Mouse (Mus musculus) neural tube, embryonic 13.5 days (tissue): ENCODE data around the gene Tmem106c. TPM values are rescaled to one million over a fixed set of nuclear protein-coding genes. Genes with fewer than 3 reads are reported as not detected.
A peak's percentile ranks its signal among the peaks of the same experiment; 100 is the strongest.

Source experiments
- ATAC-seq: fragments of 200-750 bp; cut with Nextera tagmentation; 2 replicates; pipeline ENCODE4 v1.8.0; 2017; ENCODE audit warnings: low read depth, mild to moderate bottlenecking, moderate TSS enrichment, moderate library complexity
- H3K27ac ChIP-seq: fragments of 300-500 bp; sonication (generic); replicated peaks from 2 replicates; pipeline ENCODE4 v1.5.1; 2015; ENCODE audit warnings: moderate library complexity, mild to moderate bottlenecking, inconsistent platforms
- H3K27me3 ChIP-seq: fragments of 300-500 bp; sonication (generic); 2 replicates; pipeline ENCODE4 v1.6.1; 2015; ENCODE audit warnings: mild to moderate bottlenecking, inconsistent platforms
- H3K36me3 ChIP-seq: fragments of 300-500 bp; sonication (generic); 2 replicates; pipeline ENCODE4 v1.6.1; 2015; ENCODE audit warnings: mild to moderate bottlenecking, inconsistent platforms
- H3K4me1 ChIP-seq: fragments of 300-500 bp; sonication (generic); replicated peaks from 2 replicates; pipeline ENCODE4 v1.6.1; 2015; ENCODE audit warnings: inconsistent platforms
- H3K4me2 ChIP-seq: fragments of 300-500 bp; sonication (generic); 2 replicates; pipeline ENCODE4 v1.6.1; 2015; ENCODE audit warnings: inconsistent platforms, mild to moderate bottlenecking, moderate library complexity
- H3K4me3 ChIP-seq: fragments of 300-500 bp; sonication (generic); 2 replicates; pipeline ENCODE4 v1.5.1; 2015; ENCODE audit warnings: mild to moderate bottlenecking, inconsistent platforms
- H3K9ac ChIP-seq: fragments of 300-500 bp; sonication (generic); 2 replicates; pipeline ENCODE4 v1.6.1; 2015; ENCODE audit warnings: moderate library complexity, mild to moderate bottlenecking, inconsistent platforms
- H3K9me3 ChIP-seq: fragments of 300-500 bp; sonication (generic); 2 replicates; pipeline ENCODE4 v1.6.1; 2016; ENCODE audit warnings: inconsistent platforms
- WGBS: fragments of 180-500 bp; shearing (Covaris S2); methylation state at CpG from one replicate; pipeline ENCODE4 v1.1.7; 2015; 5-methylcytosine and 5-hydroxymethylcytosine counted together
- polyA plus RNA-seq: library from polyadenylated mRNA; unstranded; fragments of >200 nt; fragmentation: Nextera tagmentation; extraction: Ambion mirVana; gene quantifications from 2 replicates; pipeline ENCODE4 v1.2.1, GENCODE M21; 2015

Tmem106c gene
- polyA plus RNA-seq, 1 experiment from 2014 or later = 45.0 TPM

- WGBS = 93% methylated on average over 2 of the region's 2 CpGs
Observed at GRCm38 (mm10) chr15:97940088-97940487, 23.9 kb upstream of the Tmem106c start.

GRCm38 (mm10) chr15:97941306-97941705, 22.7 kb upstream of the Tmem106c start:
- Histone ChIP-seq H3K9me3 (no peaks in the 10 kb centered on the region), H3K27me3 (no peaks in the 10 kb centered on the region), H3K9ac (no peak overlapping the region), H3K4me1 (no peaks in the 10 kb centered on the region), H3K27ac (no peak overlapping the region), H3K36me3 (no peaks in the 10 kb centered on the region), H3K4me2 (no peak overlapping the region), H3K4me3 (no peak overlapping the region)
- ATAC-seq = no peak
- WGBS = 91% methylated on average over 2 of the region's 2 CpGs

More at GRCm38 (mm10) chr15:97940088-97940487, 23.9 kb upstream of the Tmem106c start:
- H3K9ac ChIP-seq = no peak overlapping the region
- no peaks in the 10 kb centered on the region for H3K27me3 ChIP-seq
- ATAC-seq = no peak
- H3K4me1 ChIP-seq = no peaks in the 10 kb centered on the region
- H3K4me2 ChIP-seq = no peak overlapping the region
- H3K36me3 ChIP-seq = no peaks in the 10 kb centered on the region
- H3K27ac ChIP-seq = no peak overlapping the region
- H3K4me3 ChIP-seq = no peak overlapping the region
- no peaks in the 10 kb centered on the region for H3K9me3 ChIP-seq

- H3K36me3 ChIP-seq = no peaks in the 10 kb centered on the region
- no peak overlapping the region for H3K9ac ChIP-seq
- no peaks in the 10 kb centered on the region for H3K4me1 ChIP-seq
- no peak overlapping the region for H3K4me3 ChIP-seq
- WGBS = 85% methylated on average over 8 of the region's 8 CpGs
- ATAC-seq = no peak
- no peak overlapping the region for H3K27ac ChIP-seq
- H3K27me3 ChIP-seq = no peaks in the 10 kb centered on the region
- no peak overlapping the region for H3K4me2 ChIP-seq
- H3K9me3 ChIP-seq = no peaks in the 10 kb centered on the region
Observed at GRCm38 (mm10) chr15:97942538-97942937, 21.5 kb upstream of the Tmem106c start.

- no peak for ATAC-seq
- 88% methylated on average over 8 of the region's 8 CpGs for WGBS
- H3K36me3 ChIP-seq = no peaks in the 10 kb centered on the region
Observed at GRCm38 (mm10) chr15:97943356-97943755, 20.6 kb upstream of the Tmem106c start.

GRCm38 (mm10) chr15:97944919-97945574, 19.0 kb upstream of the Tmem106c start:
- Histone ChIP-seq H3K9me3 (no peaks in the 10 kb centered on the region), H3K27ac (no peak overlapping the region), H3K36me3 (no peaks in the 10 kb centered on the region), H3K9ac (no peak overlapping the region), H3K4me3 (no peak overlapping the region), H3K4me1 (no peaks in the 10 kb centered on the region), H3K27me3 (no peaks in the 10 kb centered on the region), H3K4me2 (no peak overlapping the region)
- WGBS = 72% methylated on average over 11 of the region's 11 CpGs
- ATAC-seq = no peak

More at GRCm38 (mm10) chr15:97943356-97943755, 20.6 kb upstream of the Tmem106c start:
- Histone ChIP-seq H3K27me3 (no peaks in the 10 kb centered on the region), H3K9ac (no peak overlapping the region), H3K4me2 (no peak overlapping the region), H3K4me3 (no peak overlapping the region), H3K27ac (no peak overlapping the region), H3K9me3 (no peaks in the 10 kb centered on the region), H3K4me1 (no peaks in the 10 kb centered on the region)

- Histone ChIP-seq H3K27ac (no peak overlapping the region), H3K9me3 (no peaks in the 10 kb centered on the region), H3K4me3 (no peak overlapping the region), H3K4me1 (no peaks in the 10 kb centered on the region), H3K36me3 (no peaks in the 10 kb centered on the region), H3K27me3 (no peaks in the 10 kb centered on the region), H3K9ac (no peak overlapping the region), H3K4me2 (no peak overlapping the region)
- ATAC-seq = no peak
- 89% methylated on average over 10 of the region's 11 CpGs for whole genome bisulfite sequencing
Observed at GRCm38 (mm10) chr15:97945656-97946315, 18.2 kb upstream of the Tmem106c start.

GRCm38 (mm10) chr15:97948720-97949119, 15.3 kb upstream of the Tmem106c start:
- no peak overlapping the region for H3K9ac ChIP-seq
- no peak for ATAC-seq
- H3K27me3 ChIP-seq = no peaks in the 10 kb centered on the region
- no peaks in the 10 kb centered on the region for H3K36me3 ChIP-seq
- peaks cover 9% of the 10 kb centered on the region; the same call in 1 of the 2 replicates for H3K4me1 ChIP-seq
- no peak overlapping the region for H3K4me3 ChIP-seq
- H3K9me3 ChIP-seq = no peaks in the 10 kb centered on the region
- no peak overlapping the region for H3K4me2 ChIP-seq
- WGBS = 57% methylated on average over 7 of the region's 7 CpGs
- no peak overlapping the region for H3K27ac ChIP-seq

GRCm38 (mm10) chr15:97949706-97950105, 14.3 kb upstream of the Tmem106c start:
- Histone ChIP-seq H3K4me2 (no peak overlapping the region), H3K9ac (peak overlapping the region; percentile 12; the same call in 1 of the 2 replicates), H3K4me1 (peaks cover 9% of the 10 kb centered on the region; the same call in 1 of the 2 replicates), H3K27me3 (no peaks in the 10 kb centered on the region), H3K36me3 (no peaks in the 10 kb centered on the region), H3K27ac (no peak overlapping the region), H3K4me3 (no peak overlapping the region), H3K9me3 (no peaks in the 10 kb centered on the region)
- ATAC-seq = no peak
- WGBS = 78% methylated on average over 3 of the region's 3 CpGs

GRCm38 (mm10) chr15:97950240-97950639, 13.8 kb upstream of the Tmem106c start:
- no peak overlapping the region for H3K4me3 ChIP-seq
- H3K27me3 ChIP-seq = no peaks in the 10 kb centered on the region
- no peaks in the 10 kb centered on the region for H3K36me3 ChIP-seq
- no peak overlapping the region for H3K27ac ChIP-seq
- WGBS = 79% methylated on average over 7 of the region's 7 CpGs
- H3K9ac ChIP-seq = no peak overlapping the region
- ATAC-seq = no peak
- H3K9me3 ChIP-seq = no peaks in the 10 kb centered on the region
- H3K4me1 ChIP-seq = peaks cover 12% of the 10 kb centered on the region
- H3K4me2 ChIP-seq = no peak overlapping the region

GRCm38 (mm10) chr15:97952137-97952888, 11.7 kb upstream of the Tmem106c start:
- Histone ChIP-seq H3K9ac (peak overlapping the region; percentile 41; the same call in 1 of the 2 replicates), H3K36me3 (no peaks in the 10 kb centered on the region), H3K27ac (no peak overlapping the region), H3K9me3 (no peaks in the 10 kb centered on the region), H3K4me3 (no peak overlapping the region), H3K4me1 (peaks cover 13% of the 10 kb centered on the region), H3K27me3 (no peaks in the 10 kb centered on the region), H3K4me2 (peak overlapping the region; percentile 25)
- WGBS = 16% methylated on average over 16 of the region's 16 CpGs
- ATAC-seq = peak; percentile 76; the same call in 1 of the 2 replicates

- no peak for ATAC-seq
- no peaks in the 10 kb centered on the region for H3K9me3 ChIP-seq
Observed at GRCm38 (mm10) chr15:97952889-97953189, 11.2 kb upstream of the Tmem106c start.

GRCm38 (mm10) chr15:97954671-97955070, 9.3 kb upstream of the Tmem106c start:
- no peaks in the 10 kb centered on the region for H3K9me3 ChIP-seq
- H3K27me3 ChIP-seq = no peaks in the 10 kb centered on the region
- H3K9ac ChIP-seq = 0 out of 2 replicates have a peak overlapping the region, but pooled peaks have one; percentile 38
- ATAC-seq = no peak
- WGBS = 87% methylated on average over 8 of the region's 8 CpGs
- H3K27ac ChIP-seq = no peak overlapping the region
- no peak overlapping the region for H3K4me2 ChIP-seq
- peaks cover 13% of the 10 kb centered on the region for H3K4me1 ChIP-seq
- H3K4me3 ChIP-seq = no peak overlapping the region
- no peaks in the 10 kb centered on the region for H3K36me3 ChIP-seq

More at GRCm38 (mm10) chr15:97952889-97953189, 11.2 kb upstream of the Tmem106c start:
- Histone ChIP-seq H3K36me3 (no peaks in the 10 kb centered on the region), H3K9ac (0 out of 2 replicates have a peak overlapping the region, but pooled peaks have one; percentile 22), H3K4me1 (peaks cover 13% of the 10 kb centered on the region), H3K27ac (no peak overlapping the region), H3K27me3 (no peaks in the 10 kb centered on the region), H3K4me3 (no peak overlapping the region), H3K4me2 (peak overlapping the region; percentile 25; the same call in 1 of the 2 replicates)
- WGBS = 69% methylated on average over 4 of the region's 4 CpGs
